Mouse (Mus musculus) ES-CJ7 (cell line): ENCODE measurements at regions not wholly inside any gene's neighbourhood (a gene's known extent, or its start where the extent isn't known, plus 50 kb on each side); places are given as distances from the start of the nearest gene placed in this dataset.

Experiments
- DNase-seq: peaks from one replicate; pipeline ENCODE4 v3.0.0; 2011; ENCODE audit warnings: low read depth, low spot score

- no peak for DNase-seq
Observed at GRCm38 (mm10) chr16:53480664-53481063, 1026.8 kb upstream of the Alcam start.

DNA sequence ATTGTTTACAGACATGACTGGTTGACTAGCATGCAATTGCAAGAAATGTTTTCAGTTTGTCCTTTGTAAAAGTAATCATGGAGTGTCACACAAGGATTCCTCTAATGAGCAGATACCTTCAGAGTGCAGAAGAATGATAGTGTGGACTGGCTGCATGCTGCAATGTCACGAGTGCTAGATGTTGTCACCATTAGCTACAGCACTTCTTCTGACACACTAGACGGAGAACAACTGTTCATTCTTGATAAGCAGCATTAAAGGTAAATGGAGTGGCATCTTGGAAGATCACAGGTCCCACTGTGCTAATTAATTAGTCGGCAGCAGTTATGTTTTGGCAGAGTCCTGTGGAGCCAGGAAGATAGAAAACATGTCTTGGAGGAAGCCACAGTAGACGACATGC, 985.6 kb upstream of the Alcam start:
- DNase-seq: no peak

GRCm38 (mm10) chr16:53418416-53418815, 964.5 kb upstream of the Alcam start:
- no peak for DNase-seq

DNA sequence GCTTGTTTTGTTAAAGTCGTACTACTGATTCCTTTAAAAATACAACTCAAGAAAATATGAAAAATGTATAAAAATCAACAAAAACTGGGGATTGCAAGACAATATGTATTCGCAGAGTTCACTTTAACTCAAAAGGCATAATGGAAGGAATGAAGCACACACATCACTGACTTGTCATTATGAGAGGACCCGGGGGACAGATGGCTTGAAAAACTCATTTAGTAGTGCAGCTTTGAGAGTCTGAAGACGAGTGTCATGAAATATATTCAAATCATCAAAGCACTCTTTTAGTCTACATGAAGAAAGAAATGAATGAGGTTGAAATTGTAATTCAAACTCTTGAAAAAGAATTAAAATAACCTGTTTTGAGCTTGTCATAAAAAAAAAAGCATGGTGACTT, 931.3 kb upstream of the Alcam start:
- DNase-seq: no peak

DNA sequence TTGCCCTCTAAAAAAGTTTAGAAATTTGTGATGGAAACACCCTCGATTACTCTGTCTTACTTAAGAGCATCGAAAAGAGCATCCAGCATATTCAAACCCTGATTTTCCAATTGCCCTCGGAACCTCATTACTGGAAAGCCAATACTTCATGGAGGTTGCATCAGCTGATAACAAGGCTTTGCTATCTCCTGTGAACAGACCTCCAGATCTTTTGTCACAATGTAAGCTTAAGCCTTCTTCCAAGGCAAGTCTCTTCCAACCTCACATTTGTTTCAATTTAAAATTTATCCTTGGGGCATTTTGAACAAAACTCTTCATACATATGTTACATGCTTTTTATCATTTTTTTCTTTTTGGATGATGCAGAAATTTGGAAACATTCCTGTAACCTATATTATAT, 888.3 kb upstream of the Alcam start:
- DNase-seq: no peak

DNA sequence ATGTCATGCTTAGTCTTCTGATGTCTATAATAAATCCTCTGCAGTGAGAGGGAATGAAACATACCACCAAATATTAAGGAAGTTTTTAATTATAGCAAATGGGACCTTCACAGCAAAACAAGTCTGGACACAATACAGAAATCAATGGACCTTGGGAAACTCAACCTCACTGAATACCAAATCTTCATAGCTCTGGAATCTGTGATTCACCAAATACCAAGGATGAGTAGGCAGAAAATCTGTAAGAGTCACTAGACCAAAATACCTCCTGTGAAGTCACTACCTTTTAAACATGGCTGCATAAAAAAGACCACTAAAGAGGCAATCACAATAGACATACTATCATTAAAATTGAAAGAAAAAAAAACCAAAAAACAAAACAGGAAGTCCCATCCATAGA, 872.5 kb upstream of the Alcam start:
- no peak for DNase-seq

DNA sequence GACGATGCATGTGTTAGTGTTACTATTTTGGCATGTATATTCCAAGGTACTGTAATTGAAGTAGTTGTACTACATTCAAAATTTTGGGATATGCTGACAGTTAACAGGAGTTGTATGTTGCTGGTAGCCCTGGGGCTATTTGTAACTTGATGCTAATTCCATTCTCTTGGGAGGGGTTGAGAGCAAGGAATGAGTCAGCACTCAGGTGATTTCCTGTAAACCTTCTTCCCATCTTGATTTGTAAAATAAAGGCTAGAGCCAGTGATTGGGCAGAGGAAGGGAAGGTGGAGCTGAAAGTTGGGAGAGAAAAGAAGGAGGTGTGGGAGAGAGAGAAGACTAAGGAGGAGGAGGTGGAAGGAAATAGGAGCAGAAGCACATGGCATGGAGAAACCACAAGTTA, 838.2 kb upstream of the Alcam start:
- peak; percentile 60 for DNase-seq

DNA sequence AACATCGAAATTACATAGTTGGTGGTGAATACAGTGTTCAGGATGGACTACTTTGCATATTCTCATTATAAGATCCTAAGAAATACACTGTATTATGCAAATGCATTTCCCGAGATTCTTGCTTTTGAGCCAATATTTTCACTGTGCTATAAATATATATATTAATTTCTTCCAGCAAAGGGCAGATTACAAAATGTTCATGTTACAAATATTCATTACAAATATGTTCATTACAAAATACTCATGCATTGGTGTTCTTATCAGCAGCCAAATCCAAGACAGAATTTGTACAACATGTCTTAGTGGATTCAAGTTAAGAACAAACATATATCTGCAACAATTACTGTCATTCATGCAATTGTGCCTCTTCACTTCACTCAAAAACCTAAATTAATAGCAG, 828.1 kb upstream of the Alcam start:
- DNase-seq: no peak

DNA sequence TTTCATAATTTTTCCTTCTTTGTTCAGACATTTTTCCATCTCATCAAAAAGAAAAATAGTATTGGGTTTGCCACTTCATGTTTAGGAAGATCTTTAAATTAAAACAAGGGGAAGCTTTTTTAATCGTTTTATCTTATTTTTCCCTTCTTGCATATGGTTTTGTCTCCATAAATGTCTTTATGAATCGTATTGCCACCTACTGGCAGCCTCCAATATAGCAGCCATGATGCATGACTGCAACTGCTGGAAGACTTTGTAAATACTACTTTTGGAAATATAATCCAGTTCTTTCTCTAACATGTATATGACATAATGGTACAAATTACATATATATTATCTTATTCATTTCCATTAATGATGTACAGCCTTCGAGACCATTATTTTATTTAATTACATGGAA, 812.2 kb upstream of the Alcam start:
- DNase-seq: peak; percentile 28

DNA sequence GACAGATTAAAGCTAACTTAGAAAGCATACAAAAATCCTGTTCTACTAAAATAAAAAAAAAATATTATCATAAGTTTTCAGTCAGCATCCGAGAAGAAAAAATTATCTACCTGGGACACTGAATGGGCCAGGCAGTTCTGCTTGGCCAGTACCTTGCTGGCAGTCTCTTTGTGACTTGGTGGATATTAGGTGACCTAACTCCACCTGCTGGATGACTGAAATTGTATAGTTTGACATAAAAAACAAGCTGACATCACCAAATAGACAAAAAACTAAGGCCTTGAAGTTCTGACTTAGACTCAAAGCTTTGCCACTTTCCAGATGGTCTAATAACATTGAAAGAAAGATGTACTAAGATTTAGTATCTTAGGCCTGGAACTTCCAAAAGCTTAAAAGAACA, 791.5 kb upstream of the Alcam start:
- no peak for DNase-seq

DNA sequence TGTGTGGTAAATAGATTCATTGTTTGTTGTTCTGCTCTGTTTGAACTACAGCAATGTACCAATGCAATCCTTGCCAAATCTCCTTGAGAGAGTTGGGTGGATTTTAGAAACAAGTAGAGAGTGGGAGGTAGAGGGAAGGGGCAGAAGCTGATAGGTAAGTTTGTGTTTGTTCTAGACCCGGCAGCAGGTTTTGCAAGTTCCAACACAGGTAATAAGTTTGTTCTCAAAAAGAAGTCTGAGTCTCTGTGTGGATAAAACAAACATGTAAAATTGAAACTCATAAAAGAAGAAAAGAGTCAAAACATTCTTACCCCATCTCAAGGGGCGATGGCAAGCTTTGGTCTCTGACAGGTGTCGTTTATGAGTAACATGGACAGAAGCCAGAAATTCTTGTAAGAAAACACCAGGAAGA, 788.3 kb upstream of the Alcam start:
- no peak for DNase-seq

GRCm38 (mm10) chr16:53218886-53219285, 765.0 kb upstream of the Alcam start:
- no peak for DNase-seq

- DNase-seq: no peak
Observed at GRCm38 (mm10) chr16:53201449-53201848, 747.6 kb upstream of the Alcam start.

DNA sequence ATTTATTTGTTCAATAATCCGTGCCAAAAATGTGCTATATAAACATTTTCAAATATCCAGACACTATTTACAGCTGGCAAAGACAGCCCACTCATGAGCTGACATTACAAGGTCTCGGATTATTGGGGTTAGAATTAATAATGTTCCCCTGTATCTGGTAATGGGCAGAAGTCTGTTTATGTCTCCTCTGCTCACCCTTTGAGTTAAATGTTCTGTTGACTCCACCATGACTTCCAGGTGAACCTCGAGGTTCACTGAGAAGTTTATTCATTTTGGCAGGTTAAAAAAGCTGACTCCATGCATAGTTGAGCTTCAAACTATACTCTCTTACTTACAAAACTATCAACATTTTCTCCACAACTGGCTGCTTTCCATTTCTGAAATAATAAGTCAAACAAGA, 732.6 kb upstream of the Alcam start:
- no peak for DNase-seq

- DNase-seq: no peak
Observed at GRCm38 (mm10) chr16:53156352-53156751, 702.5 kb upstream of the Alcam start.

- DNase-seq: no peak
Observed at GRCm38 (mm10) chr16:53130677-53131076, 676.8 kb upstream of the Alcam start.

DNA sequence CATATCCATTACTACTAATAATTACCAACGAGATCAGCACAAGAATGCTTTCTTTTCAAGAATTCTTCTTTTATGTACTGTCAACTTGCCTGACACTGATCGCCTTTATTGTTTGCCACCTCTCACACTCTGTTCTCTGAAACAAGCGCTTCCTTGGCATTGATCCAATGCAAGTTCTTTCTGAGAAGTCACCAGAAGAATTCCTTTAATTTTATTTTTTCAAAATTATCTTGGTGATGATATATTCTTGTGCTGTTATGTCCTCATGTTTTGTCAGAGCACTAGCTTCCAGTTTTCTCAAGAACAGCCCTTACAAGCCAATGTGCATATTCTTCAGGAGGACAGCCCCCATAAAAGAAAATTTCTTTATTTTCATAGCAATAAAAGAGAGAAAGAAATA, 654.9 kb upstream of the Alcam start:
- no peak for DNase-seq

DNA sequence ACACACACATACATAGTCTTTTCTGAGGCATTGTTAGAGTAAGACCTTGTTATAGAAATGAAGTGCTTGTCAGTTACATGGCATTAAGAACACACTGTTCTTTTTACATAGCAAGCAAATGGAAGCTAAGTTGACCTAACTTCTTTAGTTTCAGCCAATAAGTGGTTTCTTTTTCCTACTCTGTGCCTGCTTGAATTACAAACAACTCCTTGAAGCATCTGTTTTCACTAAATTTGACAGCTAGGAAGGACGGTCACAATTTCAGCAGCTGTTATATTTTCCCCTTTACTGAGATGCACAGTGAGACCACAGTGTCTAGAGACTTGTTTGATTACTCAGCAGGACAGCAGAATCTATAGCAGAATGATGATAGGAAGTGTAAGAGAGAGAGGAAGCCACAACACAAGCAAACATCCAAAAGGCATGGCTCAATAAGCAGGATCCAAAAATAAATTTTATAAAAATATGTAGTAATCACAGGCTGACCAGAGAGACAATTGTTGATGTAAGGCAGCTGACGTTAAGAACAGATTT, 641.6 kb upstream of the Alcam start:
- DNase-seq: no peak

GRCm38 (mm10) chr16:53073856-53074568, 620.1 kb upstream of the Alcam start:
- DNase-seq: no peak

DNA sequence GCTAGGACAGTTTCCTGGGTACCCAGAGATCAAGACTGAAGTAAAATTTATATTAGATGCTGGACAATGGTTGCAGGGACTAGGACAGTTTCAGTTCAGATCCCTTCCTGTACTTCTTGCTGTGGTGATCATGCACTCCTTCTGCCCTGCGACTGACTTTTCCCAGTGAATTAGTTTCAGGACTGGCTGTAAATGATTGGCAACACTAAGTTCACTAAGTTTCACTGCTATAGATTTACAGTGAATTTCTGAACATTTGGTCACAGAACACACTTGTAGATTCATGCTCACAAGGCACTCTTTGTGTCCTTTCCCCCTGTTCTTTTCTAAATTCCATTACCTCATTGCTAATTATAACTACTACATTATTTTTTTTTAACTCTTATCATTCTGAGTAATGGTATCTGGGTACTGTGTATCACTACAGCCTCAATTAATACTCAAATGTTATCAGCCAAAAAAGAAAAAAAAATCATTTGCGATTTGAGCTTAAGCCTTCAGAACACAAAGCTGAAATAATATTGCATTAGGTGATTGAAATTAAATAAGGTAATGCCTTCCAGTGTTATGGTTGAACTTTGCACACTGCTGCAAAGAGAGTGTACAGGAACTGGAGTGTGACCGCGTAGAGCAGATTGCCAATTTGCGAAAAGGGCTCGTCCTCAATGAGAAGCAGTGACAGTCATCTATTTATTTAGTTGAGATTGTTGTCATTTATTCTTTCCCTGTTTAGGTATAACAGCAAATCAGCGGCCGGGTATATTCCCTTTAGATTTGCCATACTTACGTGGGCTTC, 618.2 kb upstream of the Alcam start:
- no peak for DNase-seq

DNA sequence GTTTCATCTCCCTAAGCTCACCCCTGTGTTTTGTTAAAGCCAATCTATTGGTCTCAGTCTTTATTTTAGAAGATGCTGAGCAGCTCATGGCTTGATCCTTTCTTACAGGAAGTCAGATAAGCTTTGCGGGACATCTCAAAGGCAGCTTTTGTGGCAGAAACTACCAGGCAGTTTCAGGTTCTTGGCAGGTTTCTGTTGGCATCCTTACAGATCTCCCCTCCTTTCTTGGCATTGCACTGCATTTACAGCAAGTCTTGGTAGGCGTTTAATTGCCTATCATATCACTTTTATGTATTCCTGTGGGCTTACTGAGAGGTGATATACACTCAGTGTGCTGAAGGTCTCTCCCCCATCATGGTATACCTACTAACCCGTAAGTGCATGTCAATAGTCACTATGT, 610.3 kb upstream of the Alcam start:
- no peak for DNase-seq

- DNase-seq: no peak
Observed at GRCm38 (mm10) chr16:53063061-53063460, 609.2 kb upstream of the Alcam start.

DNA sequence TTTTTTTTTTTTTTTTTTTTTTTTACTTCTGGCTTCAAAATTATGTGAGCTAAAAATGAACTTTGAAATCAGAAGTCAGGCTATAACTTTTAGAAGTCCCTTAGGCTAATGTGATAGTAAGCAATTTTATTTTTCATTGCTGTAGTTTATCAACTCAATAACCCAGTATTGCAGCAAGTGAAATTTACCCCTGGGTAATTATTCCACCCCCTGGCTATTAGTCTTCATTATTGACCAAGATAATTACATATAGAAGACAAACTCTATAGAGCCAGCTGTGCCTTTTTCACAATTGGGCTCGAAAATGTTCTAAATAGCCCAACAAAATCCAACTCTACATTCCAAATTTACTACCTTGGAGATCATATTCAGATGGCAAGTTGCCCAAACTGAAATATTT, 572.2 kb upstream of the Alcam start:
- DNase-seq: no peak
